Comparison of ENCODE assay signal across 23 mouse cellular contexts in genomic region chr3:96091146-96091545, GRCm38 (mm10). TPM values are rescaled to one million over a fixed set of nuclear protein-coding genes. Genes with fewer than 3 reads are reported as not detected.
DNase-seq lines count a peak whose midpoint lies in the region; ATAC-seq and TF ChIP-seq lines count a peak whose summit lies in the region.
"Had no signal": no experiment of that assay in that cellular context is flagged by ENCODE, and none has a peak within 500 bp of the region (broad histone marks: within the 10 kb centered on the region; RNA-seq: fewer than 3 reads in every experiment).

No protein-coding gene starts in this region.

- H3K4me1 ChIP-seq in liver, embryonic 14.5 days (replicated peaks; ENCODE audit: control insufficient read depth in 2 of 2, insufficient read depth in 2 of 2, low read length in 1 of 2), result peaks cover 6 to 14% of the 10 kb centered on the region in 2 experiments
- H3K4me1 ChIP-seq in liver, embryonic 11.5 days (replicated peaks; ENCODE audit: control insufficient read depth, insufficient read depth, low read length), result no peaks in the 10 kb centered on the region
- peaks cover 15% of the 10 kb centered on the region for H3K4me1 ChIP-seq in E14TG2a.4 (replicated peaks; ENCODE audit: low read depth, low read length)
- H3K4me1 ChIP-seq: forebrain, embryonic 10.5 days; hindbrain, embryonic 10.5 days; limb, embryonic 10.5 days; stomach, embryonic 15.5 days had no signal

- no peak overlapping the region for H3K9ac ChIP-seq in liver, embryonic 14.5 days (replicated peaks)
- H3K9ac ChIP-seq in liver, embryonic 11.5 days (ENCODE audit: low read depth, low read length), result no peak overlapping the region
- H3K9ac ChIP-seq: forebrain, postnatal 0 days; stomach, embryonic 15.5 days had no signal

- TF ChIP-seq CTCF in liver, embryonic 14.5 days (IDR thresholded peaks at IDR 0.05; ENCODE audit: low read depth), result peak; percentile 35; the same call in 1 of the 2 replicates
- peak; percentile 27 for TF ChIP-seq CTCF in E14TG2a.4 (conservative IDR thresholded peaks at IDR 0.05; ENCODE audit: low read length)

- H3K9me3 ChIP-seq in liver, embryonic 14.5 days (ENCODE audit: control insufficient read depth, low read length), result no peaks in the 10 kb centered on the region
- no peaks in the 10 kb centered on the region for H3K9me3 ChIP-seq in liver, embryonic 11.5 days (ENCODE audit: control insufficient read depth, low read length)
- no peaks in the 10 kb centered on the region for H3K9me3 ChIP-seq in E14TG2a.4 (ENCODE audit: low read length)
- H3K9me3 ChIP-seq: forebrain, embryonic 10.5 days; hindbrain, embryonic 10.5 days; limb, embryonic 10.5 days; megakaryocyte, embryonic 14.5 days; stomach, embryonic 15.5 days had no signal

- H3K27ac ChIP-seq in liver, embryonic 14.5 days, result no peak overlapping the region
- H3K27ac ChIP-seq in liver, embryonic 11.5 days (ENCODE audit: low read depth, low read length), result no peak overlapping the region
- H3K27ac ChIP-seq: forebrain, embryonic 10.5 days; hindbrain, embryonic 10.5 days; limb, embryonic 10.5 days; stomach, embryonic 15.5 days had no signal

- H3K27me3 ChIP-seq in liver, embryonic 14.5 days (ENCODE audit: control insufficient read depth, insufficient read depth, low read length), result no peaks in the 10 kb centered on the region; the same call in 1 of the 2 replicates
- no peaks in the 10 kb centered on the region for H3K27me3 ChIP-seq in liver, embryonic 11.5 days (replicated peaks; ENCODE audit: control insufficient read depth, insufficient read depth, low read length)
- peaks cover 4% of the 10 kb centered on the region; the same call in 1 of the 2 replicates for H3K27me3 ChIP-seq in E14TG2a.4 (ENCODE audit: insufficient read depth, low read length)
- H3K27me3 ChIP-seq: stomach, embryonic 15.5 days had no signal

- ATAC-seq in CD4-positive, CD25-positive, alpha-beta regulatory T cell, adult 4 months, result no peak
- ATAC-seq in liver, embryonic 14.5 days (ENCODE audit: insufficient read depth), result no peak
- ATAC-seq in liver, embryonic 11.5 days (replicated peaks; ENCODE audit: low FRiP score), result no peak
- ATAC-seq: forebrain, postnatal 0 days; midbrain, embryonic 16.5 days had no signal

- no peak overlapping the region for H3K4me2 ChIP-seq in liver, embryonic 14.5 days (ENCODE audit: low read depth)
- no peak overlapping the region for H3K4me2 ChIP-seq in liver, embryonic 11.5 days
- H3K4me2 ChIP-seq: stomach, embryonic 15.5 days had no signal

- WGBS in liver, embryonic 14.5 days (ENCODE audit: insufficient replicate concordance), result 48% methylated on average over 2 of the region's 2 CpGs
- 65% methylated on average over 2 of the region's 2 CpGs for WGBS in liver, embryonic 11.5 days

- no peak for TF ChIP-seq EP300 in liver, embryonic 14.5 days (IDR thresholded peaks at IDR 0.05; ENCODE audit: low read depth)

- no peak overlapping the region for H3K4me3 ChIP-seq in liver, embryonic 14.5 days (ENCODE audit: insufficient read depth in 1 of 2, low read depth in 2 of 2, low read length in 2 of 2)
- H3K4me3 ChIP-seq in liver, embryonic 11.5 days (ENCODE audit: low read depth, low read length), result no peak overlapping the region
- no peak overlapping the region for H3K4me3 ChIP-seq in E14TG2a.4 (replicated peaks; ENCODE audit: low read length)
- H3K4me3 ChIP-seq: forebrain, embryonic 10.5 days; hindbrain, embryonic 10.5 days; limb, embryonic 10.5 days; megakaryocyte, embryonic 14.5 days; stomach, embryonic 15.5 days had no signal

- no peaks in the 10 kb centered on the region for H3K36me3 ChIP-seq in liver, embryonic 14.5 days (replicated peaks; ENCODE audit: control insufficient read depth, insufficient read depth, low read depth)
- no peaks in the 10 kb centered on the region for H3K36me3 ChIP-seq in liver, embryonic 11.5 days (ENCODE audit: control insufficient read depth, insufficient read depth, low read length)
- H3K36me3 ChIP-seq in E14TG2a.4 (ENCODE audit: insufficient read depth, low read length), result no peaks in the 10 kb centered on the region
- H3K36me3 ChIP-seq: forebrain, embryonic 10.5 days; hindbrain, embryonic 10.5 days; limb, embryonic 10.5 days; stomach, embryonic 15.5 days had no signal

- DNase-seq in CD4-positive, CD25-positive, alpha-beta regulatory T cell, adult 2 months (ENCODE audit: low read depth, low spot score), result peak; percentile 22
- no peak for DNase-seq in liver, embryonic 14.5 days (ENCODE audit: low read depth in 3 of 3, low spot score in 3 of 3)
- DNase-seq in liver, embryonic 11.5 days (ENCODE audit: low spot score), result no peak
- DNase-seq in induced T-regulatory cell, adult 2 months (ENCODE audit: low read depth), result peak; percentile 52
- DNase-seq in right cerebral cortex, postnatal 14 days, result no peak
- DNase-seq in yolk sac, embryonic 10.5 days (ENCODE audit: low spot score), result no peak
- DNase-seq: adrenal gland, postnatal 36 days; cerebellum, adult 18-20 months; cerebellum, postnatal 36 days; forebrain, postnatal 0 days; kidney, adult 8-10 months; kidney, postnatal 25 days; layer of hippocampus, adult 9-11 months; right cerebral cortex, postnatal 25 days; thymus, adult 2 months had no signal

RNA-seq across cellular contexts. Expression of gene Otud7b, which starts 13.2 kb away (rescaled TPM):
- 10 to 100 TPM in 1 of 2 experiments, 1 to 10 TPM in 1; 9.1 to 13.3 TPM for polyA plus RNA-seq in CD4-positive, CD25-positive, alpha-beta regulatory T cell, adult 4 months (2017; shearing (Covaris generic))
- polyA plus RNA-seq in liver, embryonic 14.5 days (2012; rRNA removed), result 2.8 and 3.5 TPM in 2 replicates
- polyA plus RNA-seq in liver, embryonic 14.5 days (2014; fragmentation: Nextera tagmentation; extraction: Ambion mirVana), result 5.2 and 8.4 TPM in 2 replicates
- polyA plus RNA-seq in liver, embryonic 11.5 days (2014; fragmentation: Nextera tagmentation; extraction: Ambion mirVana), result 7.1 and 7.9 TPM in 2 replicates

RNA-seq across cellular contexts. Expression of gene Vps45, which starts 32.9 kb away (rescaled TPM):
- polyA plus RNA-seq in CD4-positive, CD25-positive, alpha-beta regulatory T cell, adult 4 months (2017; shearing (Covaris generic)), result 10 to 100 TPM; 22.2 to 24.3 TPM
- 4.8 and 6.6 TPM in 2 replicates for polyA plus RNA-seq in liver, embryonic 14.5 days (2012; rRNA removed)
- 9.0 and 9.8 TPM in 2 replicates for polyA plus RNA-seq in liver, embryonic 14.5 days (2014; fragmentation: Nextera tagmentation; extraction: Ambion mirVana)
- polyA plus RNA-seq in liver, embryonic 11.5 days (2014; fragmentation: Nextera tagmentation; extraction: Ambion mirVana), result 17.4 and 18.5 TPM in 2 replicates

Comparison
In these comparisons a context has a peak if more than half of its experiments do, and no peak if none do; other contexts are left out.
1. DNase-seq: peak in CD4-positive, CD25-positive, alpha-beta regulatory T cell, adult 2 months (single experiment) and induced T-regulatory cell, adult 2 months (single experiment); none in liver, embryonic 14.5 days (0 of 3), liver, embryonic 11.5 days (single experiment), right cerebral cortex, postnatal 14 days (single experiment) and yolk sac, embryonic 10.5 days (single experiment).